Mouse (Mus musculus) ES-Bruce4 (cell line): ENCODE results near the gene Akap7.

ENCODE experiments used
- CTCF ChIP-seq: IDR thresholded peaks from one replicate; pipeline ENCODE4 v1.8.1; 2011; ENCODE audit warnings: low read depth, low read length
- POLR2A ChIP-seq: IDR thresholded peaks from one replicate; pipeline ENCODE4 v1.8.1; 2011; ENCODE audit warnings: low read length; ENCODE audit not compliant: insufficient read depth

DNA sequence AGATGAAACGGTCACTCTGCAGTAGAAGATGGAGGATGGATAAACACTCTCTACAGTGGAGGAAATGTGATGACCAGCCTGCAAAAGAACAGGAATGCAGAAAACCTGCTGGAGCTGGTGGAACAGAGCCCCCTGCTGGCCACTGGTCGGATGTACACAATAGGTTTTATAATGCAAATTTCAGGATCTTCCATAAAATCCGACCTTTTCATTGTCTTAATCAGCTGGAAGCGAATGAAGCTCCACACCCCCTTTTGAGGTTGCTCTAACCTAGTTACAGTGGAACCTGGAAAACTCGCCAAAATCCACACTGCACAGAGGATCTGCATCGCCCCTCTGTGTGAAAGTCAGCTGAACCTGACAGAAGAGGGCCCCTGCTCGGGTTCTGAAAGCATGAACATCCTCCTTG lies 88.4 kb downstream of the Akap7 start:
- peak; percentile 74 for TF ChIP-seq CTCF
- no peak for TF ChIP-seq POLR2A
